Mouse (Mus musculus) adrenal gland, postnatal 25 days (tissue): Measurements from ENCODE around the gene Trim63. TPM values are rescaled to one million over a fixed set of nuclear protein-coding genes. Genes with fewer than 3 reads are reported as not detected.
"Not testable (repeated sequence)": the region's sequence is repeated elsewhere in the genome, so short reads cannot be mapped to it uniquely, and the experiment has no call there.

ENCODE experiments used
- DNase-seq: peaks from one replicate; pipeline ENCODE4 v3.0.0; 2021; ENCODE audit warnings: mixed read lengths
- total RNA-seq: library from RNA; stranded (reverse); gene quantifications from 2 replicates; pipeline ENCODE4 v1.2.3, GENCODE M21; 2021

The Trim63 gene
- total RNA-seq, 1 experiment from 2014 or later: not detected

DNA sequence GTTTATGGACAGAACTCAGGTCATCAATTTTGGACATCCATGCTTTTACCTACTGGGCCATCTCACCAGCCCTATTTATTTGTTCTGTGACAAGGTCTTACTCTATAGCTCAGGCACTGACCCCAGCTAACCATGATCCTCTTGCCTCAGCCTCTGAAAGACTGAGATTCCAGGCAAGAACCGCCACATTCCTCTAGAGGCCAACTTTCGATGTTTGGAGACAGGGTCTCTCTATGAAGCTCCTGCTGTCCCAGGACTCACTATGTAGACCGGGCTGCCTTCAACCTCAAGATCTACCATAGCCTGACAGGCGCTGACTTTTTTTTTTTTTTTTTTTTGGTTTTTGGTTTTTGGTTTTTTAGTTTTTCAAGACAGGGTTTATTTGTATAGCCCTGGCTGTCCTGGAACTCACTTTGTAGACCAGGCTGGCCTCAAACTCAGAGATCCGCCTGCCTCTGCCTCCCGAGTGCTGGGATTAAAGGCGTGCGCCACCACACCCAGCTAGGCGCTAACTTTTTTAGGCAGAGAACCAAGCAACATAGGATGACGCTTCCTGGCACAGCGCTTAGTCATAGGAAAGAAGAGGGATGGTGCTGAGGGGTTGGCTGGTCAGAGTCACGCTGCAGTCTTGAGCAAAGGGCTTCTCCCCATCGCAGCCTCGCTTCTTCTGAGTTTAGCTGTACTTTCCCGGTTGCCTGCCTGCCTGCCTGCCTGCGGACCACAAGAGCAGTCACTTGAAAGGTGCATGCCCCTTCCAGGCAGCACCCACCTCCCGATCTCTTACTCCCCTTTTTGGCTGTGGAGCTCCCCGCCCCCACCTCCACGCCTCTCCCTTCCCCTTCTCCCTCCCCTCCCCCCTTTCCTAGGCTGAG lies 16.1 kb upstream of the Trim63 start:
- no peak for DNase-seq

DNA sequence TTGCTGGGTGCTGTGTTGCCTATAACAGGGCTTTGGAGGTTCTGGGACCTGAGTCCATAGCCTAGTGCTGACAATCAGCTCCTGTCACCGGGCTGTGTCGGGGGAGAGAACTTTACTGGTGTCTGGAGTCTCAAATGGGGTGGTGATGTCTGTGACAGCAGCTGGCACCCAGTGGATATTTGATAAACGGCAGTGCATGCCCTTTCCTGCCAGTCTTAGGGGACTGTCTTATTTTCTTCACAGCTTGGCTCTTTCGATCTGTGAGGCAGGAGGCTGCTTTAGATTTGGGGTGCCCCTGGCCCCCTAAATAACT lies 15.5 kb upstream of the Trim63 start:
- no peak for DNase-seq

DNA sequence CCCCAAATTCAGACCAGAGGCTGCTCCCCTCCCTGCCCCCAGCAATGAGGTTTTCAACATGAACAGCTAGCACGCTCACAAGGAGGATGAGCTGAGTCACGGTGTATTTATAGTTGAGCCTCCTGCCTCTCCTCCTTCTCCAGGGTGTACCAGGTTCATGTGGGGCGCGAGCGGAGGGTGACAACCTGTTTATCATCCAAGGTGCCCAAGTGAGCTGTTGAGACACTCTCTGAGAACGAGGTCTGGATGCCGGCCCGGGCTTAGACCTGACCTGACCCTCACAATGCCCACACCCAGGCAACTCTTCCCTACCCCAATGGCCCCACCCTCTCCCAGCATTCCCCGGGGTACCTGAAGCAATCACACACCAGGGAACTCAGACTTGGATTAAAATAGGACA lies 14.6 kb upstream of the Trim63 start:
- no peak for DNase-seq

DNA sequence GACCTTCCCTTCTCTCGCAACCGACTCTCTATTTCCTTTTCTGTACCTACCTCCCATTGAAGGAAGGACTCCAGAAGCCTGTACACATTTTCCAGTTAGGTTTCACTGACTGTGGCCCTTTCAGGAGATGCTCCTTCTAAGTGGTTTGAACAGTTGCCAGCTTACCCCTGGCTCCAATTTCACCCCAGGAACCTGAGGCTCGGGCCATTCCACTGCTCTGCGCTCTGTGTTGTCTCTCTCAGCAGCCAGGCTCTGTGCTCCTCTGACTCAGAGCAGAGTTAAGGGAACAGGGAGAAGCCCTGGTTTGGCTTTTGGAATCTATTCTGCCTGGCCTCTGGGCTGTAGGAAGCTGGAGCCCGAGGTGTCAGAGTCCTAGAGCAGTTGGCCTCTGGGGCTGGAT lies 12.8 kb upstream of the Trim63 start:
- no peak for DNase-seq

DNA sequence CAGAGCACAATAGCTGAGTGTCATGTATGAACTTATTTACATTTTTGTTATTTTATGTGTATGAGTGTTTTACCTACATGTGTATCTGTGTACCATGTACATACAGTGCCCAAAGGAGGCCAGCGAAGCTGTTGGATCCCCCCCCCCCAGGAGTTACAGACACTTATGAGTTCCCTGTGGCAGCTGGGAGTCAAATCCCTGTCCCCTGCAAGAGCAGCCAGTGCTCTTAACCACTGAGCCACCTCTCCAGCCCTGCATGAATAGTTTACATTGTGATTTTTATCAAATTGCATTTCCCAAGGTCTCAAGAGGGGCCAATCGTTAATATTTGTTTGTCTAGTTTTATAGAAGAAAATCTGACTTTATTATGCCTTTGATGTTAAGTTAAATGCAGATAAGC lies 8.0 kb upstream of the Trim63 start:
- no peak for DNase-seq

DNA sequence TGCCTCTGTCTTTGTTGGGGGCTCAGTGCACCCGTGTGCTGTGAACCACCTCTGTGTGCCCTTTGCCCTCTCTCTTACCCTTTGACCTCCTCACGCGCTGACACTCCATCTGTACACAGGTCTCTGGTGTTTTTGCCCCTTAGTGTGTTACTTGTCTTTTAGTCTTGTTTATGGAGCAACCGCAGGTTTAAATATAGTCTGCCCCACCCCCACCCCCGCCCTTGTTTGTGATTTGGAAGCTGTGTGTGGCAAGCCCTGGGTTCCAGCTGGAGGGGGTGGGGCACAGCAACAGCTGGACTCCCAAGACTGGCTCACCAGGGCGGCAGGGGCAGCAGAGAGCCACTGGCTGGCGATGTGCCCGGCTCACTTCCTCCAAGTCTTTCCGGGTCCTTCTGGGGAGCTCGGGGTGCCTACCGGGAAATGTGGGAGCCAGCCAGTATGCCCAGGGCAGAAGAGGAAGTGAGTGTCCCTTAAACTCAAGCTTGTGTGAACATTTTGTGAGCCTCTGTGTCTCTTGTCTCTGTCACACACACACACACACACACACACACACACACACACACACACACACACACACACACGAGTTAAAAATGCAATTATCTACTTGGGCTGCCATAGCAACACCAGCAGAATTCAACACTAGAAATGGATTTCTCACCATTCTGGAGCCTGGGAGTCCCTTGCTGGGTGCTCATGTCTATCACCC lies 7.4 kb upstream of the Trim63 start:
- DNase-seq: peak; percentile 72

DNA sequence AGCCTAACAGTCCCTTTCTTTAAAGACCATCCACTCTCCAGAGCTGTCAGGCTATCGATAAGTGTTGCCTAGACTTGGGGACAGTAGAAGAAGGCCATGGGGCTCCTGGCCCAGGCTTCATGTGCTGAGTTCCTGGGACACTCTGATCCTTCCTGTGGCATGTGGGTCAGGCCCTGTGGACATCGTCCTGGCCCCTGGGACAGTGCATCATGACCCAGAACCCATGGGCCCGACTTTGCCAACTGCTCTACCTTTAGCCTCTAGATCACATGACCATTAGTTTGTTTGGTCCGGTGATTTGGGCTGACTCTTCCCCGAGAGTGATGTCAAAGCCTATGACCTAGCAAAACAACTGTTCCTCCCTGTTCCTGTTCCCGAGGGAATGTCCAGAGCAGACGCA lies 4.8 kb upstream of the Trim63 start:
- no peak for DNase-seq

DNA sequence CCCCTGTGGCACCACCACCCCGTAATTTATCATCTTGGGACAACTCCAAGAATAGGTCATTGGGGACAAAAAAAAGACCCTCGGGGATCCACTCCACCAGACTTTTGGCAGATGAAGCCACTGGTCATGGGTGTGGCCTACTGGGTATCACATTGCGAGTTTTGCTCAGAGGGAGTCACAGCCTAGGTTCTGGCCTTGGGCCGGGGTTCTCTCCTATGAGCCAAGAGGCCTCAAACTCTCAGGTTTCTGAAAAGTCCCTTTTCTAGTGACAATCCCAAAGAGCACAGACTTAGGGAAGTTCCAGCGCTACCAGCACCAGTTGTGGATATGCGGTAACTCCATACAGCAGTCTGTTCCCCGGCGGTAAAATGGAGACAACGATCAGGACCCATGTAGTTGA lies 4.3 kb upstream of the Trim63 start:
- no peak for DNase-seq

DNA sequence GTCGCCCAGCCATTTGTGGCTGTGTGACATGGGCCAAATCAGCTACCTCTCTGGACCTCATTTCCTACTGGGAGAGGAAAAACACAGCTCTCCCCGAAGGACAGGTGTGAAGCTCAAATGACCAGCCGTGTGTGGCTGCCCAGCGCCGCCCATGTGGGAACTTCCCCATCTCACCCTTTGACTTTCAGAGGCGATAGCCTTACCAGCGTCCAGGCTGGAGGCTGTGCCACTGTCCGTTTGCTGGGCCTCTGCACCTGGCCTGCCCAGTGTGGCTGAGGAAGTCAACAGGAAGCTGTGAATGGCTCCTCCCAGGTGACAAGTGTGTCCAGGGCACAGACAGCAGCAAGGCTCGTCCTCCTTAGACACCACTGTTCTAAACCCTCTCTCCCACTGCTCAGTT lies 3.1 kb upstream of the Trim63 start:
- no peak for DNase-seq

DNA sequence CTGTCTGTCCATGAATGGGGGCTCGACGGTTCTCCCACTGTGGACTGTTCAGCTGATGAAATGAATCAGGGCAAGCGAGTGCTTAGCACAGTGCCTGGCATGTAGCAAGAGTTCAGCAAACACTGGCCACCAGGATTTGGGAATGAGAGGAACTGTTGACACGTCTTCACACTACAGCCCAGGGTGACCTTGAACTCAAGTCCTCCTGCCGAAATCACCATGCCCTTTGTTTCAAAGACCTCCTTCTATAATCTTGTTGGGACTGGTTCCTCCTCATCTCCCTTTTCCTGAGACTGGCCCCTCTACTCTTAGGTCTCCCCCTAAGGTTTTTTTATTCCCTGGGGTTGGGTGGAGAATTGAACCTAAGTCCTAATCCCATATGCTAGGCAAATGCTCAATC lies 2.6 kb upstream of the Trim63 start:
- no peak for DNase-seq

DNA sequence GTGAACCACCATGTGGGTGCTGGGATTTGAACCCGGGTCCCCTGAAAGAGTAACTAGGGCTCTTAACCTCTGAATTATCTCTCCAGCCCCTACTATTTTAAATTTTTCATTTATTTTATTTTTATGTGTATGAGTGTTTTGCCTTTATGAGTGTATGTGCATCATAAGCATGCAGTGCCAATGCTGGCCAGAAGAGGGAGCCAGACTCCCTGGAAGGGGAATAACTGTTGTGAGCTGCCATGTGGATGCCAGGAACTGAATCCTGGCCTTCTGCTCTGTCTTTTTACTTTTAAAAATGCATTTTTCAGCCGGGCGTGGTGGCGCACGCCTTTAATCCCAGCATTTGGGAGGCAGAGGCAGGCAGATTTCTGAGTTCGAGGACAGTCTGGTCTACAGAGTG lies 2.0 kb upstream of the Trim63 start:
- DNase-seq: no peak

DNA sequence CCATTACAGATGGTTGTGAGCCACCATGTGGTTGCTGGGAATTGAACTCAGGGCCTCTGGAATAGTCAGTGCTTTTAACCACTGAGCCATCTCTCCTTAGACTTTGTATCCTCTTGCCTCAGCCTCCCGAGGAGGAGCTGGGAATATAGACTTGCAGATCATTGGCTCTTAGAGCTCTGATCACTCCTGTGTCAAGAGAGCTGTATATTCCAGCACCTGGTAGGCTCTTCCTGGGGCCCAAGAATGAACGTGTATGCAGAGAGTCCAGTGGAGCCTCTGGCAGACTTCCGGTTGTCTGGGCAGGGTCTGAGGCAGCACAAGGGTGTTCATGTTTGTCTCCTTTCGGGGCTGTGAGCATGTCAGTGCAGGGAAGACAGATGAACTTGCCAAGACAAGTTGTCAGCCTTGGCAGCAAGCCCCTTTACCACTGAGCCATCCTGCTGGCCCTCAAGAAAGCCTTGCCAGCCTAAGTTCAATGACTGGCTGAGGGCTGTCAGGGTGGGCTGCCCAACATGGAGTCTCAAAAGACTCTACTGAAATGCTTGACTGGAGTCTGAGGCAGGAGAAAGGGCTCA lies 752 bp upstream of the Trim63 start:
- DNase-seq: no peak

DNA sequence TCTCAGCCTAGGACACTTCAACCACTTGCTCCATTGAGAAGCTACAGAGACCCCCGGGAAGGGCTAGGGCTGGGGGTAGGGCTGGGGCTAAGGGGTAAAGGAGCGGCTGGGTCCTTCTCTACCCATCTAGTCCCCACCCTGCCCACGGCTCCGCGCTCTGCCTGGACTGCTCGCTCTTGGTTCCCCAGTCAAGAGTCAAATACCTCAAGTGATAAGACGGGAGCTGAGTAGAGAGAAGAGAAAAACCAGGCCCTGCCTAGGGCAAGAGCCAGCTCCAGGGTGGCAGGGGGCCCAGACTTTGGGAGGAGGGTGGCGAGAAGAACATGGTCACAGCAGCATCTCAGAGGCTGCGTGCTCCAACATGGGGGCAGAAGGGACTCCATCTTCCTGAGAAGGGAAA lies 550 bp downstream of the Trim63 start:
- no peak for DNase-seq

DNA sequence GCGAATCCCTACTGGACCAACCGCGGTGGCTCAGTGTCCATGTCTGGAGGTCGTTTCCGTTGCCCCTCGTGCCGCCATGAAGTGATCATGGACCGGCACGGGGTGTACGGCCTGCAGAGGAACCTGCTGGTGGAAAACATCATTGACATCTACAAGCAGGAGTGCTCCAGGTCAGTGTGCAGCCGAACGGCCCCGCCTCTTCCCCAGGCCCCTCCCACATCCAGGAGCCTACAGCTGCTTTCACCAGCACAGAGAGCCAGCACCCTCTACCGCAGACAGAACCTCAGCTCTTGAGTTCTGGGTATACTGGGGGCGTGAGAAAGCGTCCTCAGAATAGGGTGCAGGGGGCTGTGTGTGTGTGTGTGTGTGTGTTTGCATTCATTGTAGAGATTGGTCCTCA lies 1.5 kb downstream of the Trim63 start:
- DNase-seq: no peak

DNA sequence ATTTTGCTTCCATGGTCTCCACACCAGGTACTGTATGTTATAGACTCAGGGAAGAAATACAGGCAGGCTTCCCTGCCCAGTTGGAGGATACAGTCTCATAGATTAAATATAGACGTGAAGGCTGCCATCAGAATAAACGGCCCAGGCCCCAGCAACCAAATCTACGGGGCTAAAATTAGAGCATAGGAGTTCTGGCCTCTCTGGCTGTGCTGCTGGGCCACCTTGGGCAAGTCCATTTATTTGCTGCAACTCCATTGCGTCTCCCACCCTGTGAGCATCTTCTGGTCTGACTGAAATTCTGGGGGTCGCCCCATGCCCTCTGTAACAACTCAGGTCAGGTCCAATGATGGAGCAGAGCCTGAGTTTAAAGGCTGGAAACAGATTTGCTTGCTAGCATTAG lies 4.2 kb downstream of the Trim63 start:
- no peak for DNase-seq

DNA sequence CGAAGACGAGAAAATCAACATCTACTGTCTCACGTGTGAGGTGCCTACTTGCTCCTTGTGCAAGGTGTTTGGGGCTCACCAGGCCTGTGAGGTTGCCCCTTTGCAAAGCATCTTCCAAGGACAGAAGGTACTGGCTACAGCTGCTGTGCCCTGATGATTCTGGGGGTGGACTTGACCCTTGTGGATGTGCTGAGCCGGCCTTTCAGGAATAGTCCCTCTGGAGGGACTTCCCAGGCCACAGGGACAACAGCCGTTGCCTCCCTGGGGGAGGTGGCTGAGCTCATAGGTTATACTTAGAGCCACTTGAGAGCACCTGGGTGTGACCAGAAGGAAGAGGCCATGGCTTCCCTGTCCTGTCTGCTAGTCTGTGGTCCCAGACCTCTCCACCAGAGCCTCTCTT lies 4.8 kb downstream of the Trim63 start:
- DNase-seq: no peak

DNA sequence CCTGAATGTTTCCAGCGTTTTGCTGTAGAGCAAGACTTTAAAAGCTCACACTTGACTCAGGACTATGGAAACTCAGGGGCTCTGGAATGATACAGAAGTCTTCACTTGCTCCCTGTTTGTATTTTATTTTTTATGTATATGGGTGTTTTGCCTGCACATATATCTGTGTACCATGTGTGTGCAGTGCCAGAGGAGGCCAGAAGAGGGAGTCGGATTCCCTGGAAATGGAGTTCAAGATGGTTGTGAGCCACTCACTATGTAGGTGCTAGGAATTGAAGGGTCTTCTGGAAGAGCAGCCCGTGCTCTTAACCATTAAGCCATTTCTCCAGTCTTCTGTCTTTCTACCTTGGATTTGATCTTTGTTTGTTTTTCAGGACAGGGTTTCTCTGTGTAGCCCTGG lies 6.6 kb downstream of the Trim63 start:
- DNase-seq: peak; percentile 19

DNA sequence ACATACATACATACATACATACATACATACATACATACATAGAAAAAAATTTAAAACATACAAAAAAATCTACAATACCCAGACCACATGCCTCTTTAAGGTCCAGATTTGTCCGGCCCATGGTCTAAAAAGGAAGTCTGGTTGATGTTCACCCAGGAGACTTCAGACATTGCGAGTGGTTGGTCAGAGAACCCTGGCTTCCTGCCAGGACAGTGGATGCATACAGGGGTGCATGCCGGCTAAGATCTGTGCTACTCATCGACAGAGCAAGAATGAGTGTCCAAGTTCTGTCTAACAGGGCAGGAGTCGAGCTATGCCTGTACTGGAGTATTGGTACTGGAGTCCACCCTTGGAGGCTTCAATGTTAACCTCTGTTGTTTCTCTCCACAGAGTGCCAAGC lies 9.7 kb downstream of the Trim63 start:
- DNase-seq: no peak

DNA sequence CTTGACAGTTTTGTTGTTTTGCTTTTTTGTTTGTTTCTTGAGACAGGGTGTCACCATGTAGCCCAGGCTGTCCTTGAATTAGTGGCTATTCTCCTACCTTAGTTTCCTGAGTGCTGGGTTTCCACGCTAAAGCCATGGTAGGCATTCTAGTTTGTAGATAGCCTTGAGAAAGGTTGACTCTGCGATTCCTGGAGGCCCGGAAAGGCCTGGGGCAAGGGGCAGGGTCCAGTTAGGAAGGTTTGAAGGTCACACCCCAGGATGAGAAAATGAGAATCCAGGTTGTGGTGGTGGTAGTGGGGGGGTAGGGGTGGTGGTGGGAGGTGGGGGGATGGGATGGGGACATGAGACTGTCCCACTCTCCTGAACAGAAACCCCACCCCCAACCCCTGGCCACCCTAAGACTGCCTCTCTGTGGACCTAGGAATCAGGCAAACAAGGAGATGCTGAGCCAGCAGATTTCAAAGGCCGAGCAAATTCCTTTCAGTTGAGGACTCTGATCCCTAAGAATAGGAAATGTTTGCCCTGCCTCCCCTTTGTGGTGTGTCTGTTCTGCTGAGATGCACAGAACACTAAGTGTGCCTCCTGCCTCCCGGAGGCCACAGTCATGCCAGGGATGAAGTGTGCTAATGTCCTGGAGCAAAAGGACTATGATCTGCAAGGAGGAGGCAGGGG lies 12.1 kb downstream of the Trim63 start:
- DNase-seq: no peak

DNA sequence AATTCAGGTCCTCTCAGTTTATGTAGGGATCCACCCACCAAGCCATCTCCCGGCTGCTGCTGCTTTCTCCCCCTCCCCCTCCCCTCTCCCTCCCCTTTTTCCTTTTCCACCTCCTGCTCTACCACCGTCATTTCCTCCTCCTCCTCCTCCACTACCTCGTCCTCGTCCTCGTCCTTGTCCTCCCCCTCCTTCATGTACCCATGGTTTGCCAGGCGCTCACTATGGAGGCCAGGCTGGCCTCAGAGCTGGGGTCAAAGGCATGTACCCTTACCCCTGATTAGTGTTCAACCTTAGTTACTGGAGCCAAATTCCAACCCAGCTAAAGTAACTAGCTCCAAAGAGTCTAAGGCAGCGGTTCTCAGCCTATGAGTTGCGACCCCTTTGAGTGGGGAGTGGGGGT lies 13.2 kb downstream of the Trim63 start:
- DNase-seq: no peak

DNA sequence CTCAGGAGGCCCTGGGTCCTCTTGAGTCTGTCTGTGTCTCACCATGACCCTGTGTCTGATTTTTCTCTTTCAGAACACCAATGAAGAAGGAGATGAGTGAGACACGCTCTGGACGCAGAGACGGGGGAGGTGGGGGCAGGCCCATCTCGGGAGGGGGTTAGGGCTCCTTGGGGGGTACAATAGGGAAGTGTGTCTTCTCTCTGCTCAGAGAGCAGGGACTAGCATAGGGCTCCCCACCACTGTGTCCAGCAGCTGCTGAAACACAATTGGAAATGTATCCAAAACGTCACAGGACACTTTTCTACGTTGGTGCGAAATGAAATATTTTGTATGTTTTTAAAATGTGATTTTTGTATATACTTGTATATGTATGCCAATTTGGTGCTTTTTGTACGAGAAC lies 13.9 kb downstream of the Trim63 start:
- DNase-seq: no peak

DNA sequence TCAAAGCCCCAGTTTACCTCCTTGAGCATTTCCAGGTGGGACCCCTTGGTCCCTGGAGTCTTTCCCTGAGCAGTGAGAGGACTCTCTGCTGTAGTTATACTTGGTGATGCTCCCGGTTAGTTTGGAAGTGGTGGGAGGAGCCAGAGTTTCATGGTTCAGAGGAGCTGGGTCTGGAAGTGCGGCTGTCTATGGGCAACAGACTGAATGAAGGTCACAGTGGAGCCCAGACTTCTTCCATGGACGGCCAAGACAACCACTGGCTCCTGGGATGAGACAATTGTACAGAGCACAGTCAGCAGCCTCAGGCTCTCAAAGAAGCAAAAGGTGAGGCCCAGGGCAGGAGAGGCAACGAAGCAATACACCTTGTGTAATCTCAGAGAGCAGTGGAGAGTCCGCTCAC lies 15.4 kb downstream of the Trim63 start:
- DNase-seq: no peak

DNA sequence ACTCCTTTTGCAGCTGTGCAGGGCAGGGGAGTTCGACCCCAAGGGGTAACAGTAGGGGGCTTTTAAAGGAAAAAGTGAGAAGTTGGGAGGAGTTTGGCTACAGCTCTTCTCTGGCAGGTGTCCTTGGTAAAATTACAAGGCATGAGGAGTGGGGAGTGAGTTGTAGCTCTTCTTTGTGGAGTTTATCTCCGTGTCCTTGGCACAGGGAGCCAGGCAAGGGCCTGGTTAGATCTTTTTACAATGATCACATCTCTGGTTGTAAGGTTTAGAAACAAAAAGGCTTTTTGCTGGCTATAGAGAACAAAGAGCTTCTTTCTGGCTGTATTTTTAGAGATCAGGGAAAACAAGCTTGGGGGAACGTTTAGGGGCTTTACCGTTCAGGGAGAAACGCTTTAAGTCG lies 26.3 kb downstream of the Trim63 start:
- not testable (repeated sequence) for DNase-seq
